Mouse (Mus musculus) layer of hippocampus, postnatal 14 days (tissue): ENCODE data around the gene Atp2b4. TPM values are rescaled to one million over a fixed set of nuclear protein-coding genes. Genes with fewer than 3 reads are reported as not detected.
A peak's percentile ranks its signal among the peaks of the same experiment; 100 is the strongest.

Experiments used
- DNase-seq, 2 experiments: peaks; one replicate each; pipeline ENCODE4 v3.0.0; 2021 to 2022; ENCODE audit warnings: low spot score in 2 of 2, mixed read lengths in 1 of 2
- total RNA-seq, 2 experiments: library from RNA; stranded (reverse); gene quantifications; 2 replicates each; pipeline ENCODE4 v1.2.3; 2021

Gene Atp2b4
- total RNA-seq, 2 experiments from 2014 or later, result 62.9 to 67.4 TPM

DNA sequence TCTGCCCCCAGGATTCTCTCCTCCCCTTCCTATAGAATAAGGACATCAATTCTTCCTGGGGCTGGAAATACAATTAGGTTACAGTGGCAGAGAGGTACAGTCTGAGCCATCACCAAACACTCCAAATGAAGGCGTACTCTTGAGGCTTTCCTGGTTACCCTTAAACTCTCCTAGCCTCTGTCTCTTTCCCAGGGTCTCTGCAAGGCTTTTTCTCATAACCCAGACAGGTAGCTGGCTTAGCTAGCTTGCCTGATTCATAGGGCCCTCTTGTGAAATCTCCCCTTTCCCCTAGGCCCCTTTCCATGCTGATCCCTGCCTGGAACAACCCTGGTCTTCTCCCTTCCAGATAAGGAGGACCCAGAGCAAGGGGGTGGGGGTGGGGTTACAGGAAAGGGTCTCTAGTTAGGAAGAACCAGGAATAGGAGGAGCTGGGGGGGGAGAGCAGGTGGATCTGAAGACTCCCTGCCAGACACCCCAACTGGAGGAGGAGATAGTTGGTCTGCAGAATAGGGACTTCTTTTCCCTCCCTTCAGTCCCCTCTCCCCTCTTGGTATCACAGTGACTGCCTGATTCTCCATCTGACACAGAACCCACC, 1.9 kb downstream of the Atp2b4 start:
- DNase-seq, result no peak

DNA sequence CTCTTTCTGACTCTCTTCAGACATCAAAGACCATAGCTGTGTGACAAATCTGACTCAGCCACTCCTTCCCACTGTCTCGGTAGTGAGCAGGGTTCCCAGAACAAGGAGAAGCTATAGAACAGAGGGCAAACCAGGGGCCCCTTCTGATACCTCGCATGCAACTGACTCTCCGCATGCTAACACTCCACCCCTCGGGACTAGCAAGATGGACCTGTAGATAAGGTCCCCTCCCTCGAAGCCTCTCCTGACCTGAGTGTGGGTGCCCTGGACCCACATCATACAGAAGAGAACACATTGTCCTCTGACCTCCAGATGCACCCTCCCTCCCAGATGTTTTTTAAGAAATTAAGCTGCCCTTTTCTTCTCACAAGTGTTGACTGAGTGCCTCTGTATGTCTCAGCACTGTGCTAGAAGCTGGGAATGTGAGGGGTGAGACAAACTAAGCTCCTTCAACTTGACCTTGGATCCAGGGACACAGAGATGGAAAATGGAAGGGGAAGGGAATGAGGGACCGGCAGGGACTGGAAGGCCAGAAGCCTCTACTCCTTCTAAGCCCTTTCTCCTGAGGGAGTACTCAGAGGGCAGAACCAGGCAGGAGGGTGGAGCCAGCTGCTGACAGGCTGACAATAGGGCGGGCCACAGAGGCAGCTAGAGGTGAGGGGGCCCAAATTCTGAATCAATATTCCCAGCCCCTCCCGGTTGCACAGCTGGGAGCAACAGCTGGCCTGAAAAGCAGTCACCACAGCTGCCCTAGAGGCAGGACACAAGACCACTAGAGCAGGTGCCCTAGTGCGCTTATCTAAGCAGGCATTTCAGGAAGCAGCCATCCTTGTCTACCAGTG, 2.6 kb downstream of the Atp2b4 start:
- DNase-seq, result no peak

DNA sequence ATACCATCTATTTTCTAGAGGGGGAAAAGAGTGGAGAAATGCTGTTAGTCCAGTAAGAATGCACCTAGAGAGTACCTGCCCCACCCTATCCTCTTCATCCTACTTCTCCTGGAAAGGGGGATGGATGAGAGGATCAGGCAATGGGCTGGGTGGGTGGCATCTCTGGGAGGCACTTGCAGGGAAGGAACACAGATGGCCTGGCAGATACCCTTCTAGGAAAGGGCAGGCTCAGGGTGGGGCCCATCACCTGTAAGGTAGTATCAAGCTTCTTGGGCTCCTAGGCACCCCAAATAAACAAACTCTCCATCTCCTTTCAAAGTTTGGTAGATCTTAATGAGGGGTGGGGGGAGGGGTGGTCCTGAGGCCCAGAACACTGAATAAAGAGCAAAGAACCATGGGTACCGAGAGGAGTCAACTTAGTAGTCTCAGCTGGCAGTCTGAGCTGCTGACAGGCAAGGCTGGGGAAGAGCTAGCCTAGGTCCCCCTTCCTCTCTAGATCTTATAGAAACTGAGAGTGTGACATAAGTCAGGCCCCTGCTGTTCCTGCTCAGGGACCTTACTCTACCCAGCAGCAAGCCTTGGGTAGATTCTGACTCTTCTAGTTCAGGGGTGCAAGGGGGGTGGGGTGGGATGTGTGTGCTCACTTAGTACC, 3.4 kb downstream of the Atp2b4 start:
- DNase-seq, result no peak

DNA sequence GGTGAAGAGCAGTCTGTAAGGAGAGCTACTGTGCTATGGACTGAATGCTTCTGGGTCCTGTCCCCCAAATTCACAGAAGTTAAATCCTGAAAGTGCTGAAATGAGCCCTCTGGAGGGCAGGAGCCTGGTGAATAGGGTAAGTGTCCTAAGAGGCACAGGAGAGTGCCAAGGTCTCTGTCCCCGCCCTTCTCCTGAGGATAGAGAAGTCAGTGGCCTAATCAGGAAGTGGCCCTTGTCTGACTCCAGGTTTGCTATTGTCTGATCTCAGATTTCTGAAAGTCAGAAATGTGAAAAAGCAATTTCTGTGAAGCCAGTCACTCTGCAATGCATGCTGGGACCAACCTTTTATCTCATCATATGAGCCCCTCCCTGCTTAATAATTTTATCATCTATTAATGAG, 7.2 kb downstream of the Atp2b4 start:
- DNase-seq, result no peak

DNA sequence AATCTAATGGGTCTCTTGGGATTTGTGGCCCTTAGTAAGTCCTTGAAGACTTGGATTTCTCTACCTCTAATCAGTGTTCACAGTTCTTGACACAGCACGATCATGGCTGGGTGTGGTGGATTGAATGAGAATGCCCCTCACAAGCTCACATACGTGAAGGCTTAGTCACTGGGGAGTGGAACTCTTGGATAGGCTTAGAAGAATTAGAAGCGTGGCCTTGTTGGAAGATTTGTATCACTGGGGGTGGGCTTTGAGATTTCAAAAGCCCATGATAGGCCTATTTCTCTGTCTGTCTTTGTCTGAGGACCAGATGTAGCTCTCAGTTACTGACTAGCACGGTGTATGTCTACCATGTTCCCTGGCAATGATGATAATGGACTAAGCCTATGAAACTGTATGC, 10.8 kb downstream of the Atp2b4 start:
- DNase-seq, result no peak

DNA sequence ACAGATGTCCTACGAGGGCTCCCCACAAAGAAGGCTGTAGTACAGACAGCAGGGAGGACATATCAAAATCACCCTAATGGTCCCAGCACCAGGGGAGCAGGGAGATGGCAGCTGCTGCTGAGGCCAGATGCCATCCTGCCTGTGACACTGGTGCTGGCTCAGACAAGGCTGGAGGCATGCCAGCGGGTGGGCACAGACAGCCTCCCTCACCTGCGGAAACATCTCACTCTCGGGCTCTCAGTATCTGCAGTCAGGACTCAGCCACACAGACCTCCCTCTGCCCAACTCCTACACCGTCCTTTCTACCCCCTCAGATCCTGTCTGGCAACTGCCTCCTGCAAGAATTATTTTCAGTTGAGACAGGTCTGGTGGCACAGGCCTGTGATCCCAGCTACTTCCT, 12.0 kb downstream of the Atp2b4 start:
- DNase-seq, result no peak

DNA sequence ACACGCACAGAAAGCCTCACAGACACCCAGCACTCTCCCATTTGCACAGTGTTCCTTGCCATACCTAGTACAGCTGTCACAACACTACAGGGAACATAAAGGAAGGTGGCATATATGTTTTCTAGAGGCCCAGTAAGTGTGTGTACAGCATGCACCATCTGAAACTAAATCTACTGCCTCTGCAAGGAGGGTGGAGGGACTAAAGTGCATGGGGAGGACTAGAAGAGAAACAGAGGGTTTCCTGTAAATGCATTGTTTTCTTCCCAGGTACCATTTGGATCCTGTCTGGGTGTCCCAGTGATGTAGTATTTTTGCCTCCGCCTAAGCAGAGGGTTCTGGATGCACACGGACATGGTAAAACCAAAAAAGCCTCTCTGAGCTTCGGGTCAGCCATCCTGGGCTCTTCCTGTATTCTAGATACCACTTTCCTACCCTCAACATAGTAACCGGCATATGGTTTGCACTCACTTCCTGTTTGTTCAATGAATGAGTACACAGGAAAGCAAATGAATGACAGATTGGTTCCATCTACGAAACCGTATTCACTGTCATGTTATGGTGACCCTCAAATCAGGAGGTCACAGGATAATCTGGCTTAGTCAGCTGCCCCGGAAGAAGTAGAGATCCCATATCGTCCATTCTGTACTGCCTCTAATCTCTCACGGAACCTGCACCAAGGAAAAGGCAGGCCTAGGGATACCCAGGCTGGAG, 13.2 kb downstream of the Atp2b4 start:
- DNase-seq, result no peak

DNA sequence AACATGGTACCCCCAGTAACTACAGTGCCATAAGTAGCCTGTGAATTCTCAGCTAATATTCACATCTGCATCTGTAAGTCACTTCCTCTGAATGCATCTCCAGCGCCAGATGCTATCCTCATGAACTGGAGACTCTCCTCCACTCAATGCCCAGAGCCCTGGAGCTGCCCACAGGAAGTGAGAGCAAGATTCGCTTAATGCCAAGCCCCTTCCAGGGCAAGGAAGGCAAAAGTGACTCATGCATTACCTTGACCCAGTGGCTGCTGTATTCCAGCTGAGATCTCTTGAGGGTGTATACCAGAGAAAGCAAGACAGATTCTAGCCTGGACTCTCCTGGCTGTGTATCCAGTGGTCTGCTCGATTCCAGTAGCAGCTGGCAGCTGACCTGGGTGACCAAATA, 16.2 kb downstream of the Atp2b4 start:
- DNase-seq, result no peak

DNA sequence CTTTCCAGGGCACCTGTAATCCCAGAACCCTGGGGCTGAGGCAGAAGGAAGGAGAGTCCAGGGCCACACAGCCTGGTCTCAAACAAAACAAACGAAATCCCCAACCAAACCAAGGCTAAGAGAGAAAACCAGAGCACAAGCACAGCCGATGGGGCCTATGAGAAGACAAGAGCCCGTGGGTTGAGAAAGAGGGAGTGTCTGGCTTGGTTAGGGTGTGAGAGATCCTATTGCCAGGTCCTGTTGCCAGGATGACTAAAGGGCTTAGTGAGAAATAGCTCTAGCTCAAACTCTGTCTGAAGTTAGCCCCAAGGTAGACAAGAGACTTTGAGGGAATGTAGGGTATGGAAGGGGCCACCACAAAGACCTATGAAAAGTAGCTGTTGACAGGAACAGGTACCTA, 19.3 kb downstream of the Atp2b4 start:
- no peak for DNase-seq

DNA sequence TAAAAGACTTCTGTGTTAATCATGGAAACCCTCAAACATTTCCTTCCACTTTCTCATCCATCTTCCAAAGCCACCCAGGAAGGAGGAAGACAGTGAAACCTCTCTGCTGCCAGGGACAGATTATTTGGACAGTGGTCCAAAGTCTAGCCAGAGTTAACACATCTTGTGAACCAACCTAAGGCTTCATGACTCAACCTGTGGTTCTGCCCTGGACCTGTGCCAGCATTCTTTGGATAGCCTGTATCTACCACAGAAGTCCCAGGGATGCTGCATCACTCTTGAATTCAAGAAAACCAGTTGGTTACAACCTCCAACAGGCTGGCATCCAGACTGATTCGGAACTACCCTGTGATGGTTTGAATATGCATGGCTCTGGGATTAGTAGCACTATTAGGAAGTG, 21.8 kb downstream of the Atp2b4 start:
- no peak for DNase-seq

DNA sequence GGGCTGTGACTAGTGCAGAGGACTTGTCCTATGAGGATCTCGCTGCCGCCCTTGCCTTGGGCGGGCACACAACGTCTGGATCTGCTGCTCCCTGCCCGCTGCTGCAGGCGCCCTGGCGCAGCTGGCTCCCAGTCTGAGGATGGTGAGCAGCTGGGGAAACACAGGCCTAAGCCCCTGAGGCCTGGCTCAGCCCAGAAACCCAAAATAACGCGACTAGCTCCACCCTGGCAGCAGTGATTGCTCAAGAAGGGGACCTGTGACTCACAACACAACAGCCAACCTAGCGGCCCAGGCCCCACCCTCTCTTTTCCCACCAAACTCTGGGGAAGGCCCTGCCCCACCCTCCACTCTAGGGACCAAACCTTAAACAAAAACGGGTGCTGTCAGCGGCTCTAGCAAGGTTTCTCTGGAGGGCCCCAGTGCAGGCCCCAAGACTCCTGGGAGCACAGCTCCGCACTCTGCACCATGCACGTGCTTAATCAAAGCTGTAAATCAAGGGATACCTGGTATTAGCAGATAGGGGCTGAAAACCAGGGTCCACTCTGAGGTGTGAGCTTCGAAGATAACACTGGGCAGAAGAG, 23.1 kb downstream of the Atp2b4 start:
- no peak for DNase-seq

DNA sequence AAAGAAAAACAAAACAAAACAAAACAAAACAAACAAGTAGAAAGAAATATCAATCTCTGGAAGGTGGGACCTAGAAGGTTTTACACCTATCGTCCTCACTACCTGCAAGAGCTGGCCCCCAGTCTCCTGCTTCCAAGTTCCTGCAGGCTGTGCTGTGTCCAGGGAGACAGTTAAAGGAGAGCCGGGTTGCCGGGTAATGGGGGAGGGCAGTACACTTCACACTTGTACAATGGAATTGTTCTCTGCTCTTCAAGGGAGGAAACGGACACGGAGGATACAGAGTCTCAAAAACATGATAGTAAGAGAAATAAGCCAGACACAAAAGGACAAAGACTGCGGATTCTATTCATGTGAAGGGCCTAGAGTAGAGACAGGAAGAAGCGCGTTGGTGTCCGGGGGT, 28.3 kb downstream of the Atp2b4 start:
- no peak for DNase-seq

DNA sequence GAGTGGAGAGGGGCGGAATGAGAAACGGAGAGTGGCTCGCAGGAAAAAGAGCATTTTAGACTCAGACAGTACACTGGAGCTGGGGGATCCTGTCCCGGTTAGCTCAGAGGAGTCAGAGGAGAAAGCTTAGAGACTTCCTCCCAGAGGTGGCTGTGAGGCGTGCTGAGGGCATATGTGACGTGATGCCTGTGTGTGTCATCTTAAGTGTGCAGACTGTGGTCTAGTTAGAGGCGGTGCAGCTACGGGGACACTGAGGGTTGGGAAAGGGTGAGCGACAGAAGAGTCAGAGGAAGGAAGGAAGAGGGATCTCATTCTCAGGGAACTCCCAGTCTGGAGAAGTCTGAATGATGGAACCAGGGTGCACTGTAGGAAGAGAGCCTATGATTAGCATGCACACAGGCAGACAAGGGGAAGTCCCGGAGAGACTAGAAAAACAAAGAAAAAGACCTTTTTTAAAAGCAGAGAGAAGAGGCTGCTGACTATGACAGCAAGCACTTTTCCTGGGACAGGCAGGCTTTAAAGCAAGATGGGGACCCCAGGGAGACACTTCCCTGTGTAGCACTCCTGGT, 28.9 kb downstream of the Atp2b4 start:
- DNase-seq, result no peak

DNA sequence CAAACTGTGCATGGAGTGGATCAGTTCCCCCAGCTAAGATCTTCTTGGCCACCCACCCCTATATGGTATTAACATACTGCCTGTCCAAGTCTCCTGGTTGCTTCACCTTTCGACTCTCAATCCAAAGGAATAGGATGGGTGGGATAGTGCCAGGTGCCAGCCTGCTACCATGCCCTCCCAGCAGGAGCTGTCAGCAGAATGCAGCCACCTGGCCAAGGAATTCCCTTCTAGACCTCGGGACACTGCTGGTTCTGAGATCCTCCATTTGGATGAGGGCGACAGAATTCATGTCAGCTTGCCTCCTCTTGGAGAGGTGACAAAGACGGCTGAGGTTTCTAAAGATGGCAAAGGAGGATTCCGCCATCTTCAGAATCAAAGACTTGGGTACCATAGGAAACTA, 32.8 kb downstream of the Atp2b4 start:
- no peak for DNase-seq

DNA sequence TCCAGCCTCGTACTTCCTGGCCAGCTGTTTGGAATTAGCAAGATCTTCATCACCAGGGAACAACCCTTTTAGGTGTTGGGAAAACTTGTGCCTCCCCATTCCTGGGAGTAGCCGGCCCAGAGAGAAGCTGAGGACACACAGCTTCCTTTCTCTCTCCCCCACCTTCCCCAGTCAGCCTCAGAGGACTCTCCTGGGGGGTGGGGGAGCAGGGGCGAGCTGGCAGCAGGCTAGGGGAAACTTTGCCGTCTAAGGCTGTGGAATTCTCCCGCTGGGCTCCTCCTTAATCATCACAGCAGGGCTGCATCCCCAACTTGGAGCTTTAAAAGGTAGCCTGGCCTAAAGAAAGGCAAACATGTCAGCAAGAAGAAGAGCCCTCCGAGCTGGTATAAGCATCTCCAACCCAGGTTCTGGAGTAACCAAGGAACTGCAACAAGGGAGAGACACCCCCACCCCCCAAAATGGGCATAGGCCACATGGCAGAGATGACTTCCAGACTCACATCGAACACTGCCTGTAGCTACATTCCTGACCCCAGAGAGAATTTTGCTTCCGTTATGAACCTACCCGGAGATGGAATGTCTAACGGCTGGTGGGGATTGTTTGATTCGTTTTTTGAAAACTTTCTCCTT, 33.8 kb downstream of the Atp2b4 start:
- DNase-seq, result no peak

DNA sequence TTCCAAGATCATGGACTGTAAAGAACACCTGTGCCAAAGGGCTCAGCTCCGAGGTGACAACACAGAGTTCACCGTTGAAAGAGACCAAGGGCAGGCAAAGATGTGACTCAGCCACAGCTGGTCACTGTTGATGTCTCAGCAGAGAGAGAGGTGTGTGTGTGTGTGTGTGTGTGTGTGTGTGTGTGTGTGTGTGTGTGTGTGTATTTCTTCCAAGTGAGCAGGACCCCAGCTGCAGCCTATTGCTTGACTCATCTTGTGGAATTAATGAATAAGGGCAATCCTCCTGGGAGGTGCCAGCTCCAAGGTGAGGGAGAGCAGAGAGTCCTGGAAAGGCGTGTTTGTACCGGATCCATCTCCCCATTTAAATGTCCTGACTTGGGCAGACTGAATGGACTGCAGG, 35.5 kb downstream of the Atp2b4 start:
- no peak for DNase-seq

DNA sequence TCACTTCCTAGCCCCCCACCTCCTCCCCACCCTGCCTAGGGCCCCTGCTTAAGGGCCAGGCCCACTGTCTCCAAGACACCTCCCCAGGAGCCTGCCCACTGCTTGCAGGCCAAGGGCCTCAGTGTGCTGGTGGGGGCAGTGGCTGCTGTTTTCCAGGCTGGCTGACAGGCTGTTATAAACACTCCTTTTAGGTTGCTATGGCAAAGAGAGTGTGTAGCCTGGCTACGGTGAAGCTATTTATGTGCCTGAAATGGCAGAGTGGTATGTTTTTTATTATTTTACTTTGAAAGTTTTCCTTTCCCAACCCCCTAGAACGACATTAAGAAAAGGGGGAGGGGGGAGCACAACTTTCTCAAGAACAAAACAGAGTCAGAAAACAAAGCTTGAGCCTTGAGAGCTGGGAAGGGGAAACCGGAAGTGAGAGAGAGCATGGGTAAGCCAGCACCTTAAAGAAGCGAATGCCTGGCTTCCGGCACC, 37.9 kb downstream of the Atp2b4 start:
- DNase-seq, result peak; percentile 36 to 62

DNA sequence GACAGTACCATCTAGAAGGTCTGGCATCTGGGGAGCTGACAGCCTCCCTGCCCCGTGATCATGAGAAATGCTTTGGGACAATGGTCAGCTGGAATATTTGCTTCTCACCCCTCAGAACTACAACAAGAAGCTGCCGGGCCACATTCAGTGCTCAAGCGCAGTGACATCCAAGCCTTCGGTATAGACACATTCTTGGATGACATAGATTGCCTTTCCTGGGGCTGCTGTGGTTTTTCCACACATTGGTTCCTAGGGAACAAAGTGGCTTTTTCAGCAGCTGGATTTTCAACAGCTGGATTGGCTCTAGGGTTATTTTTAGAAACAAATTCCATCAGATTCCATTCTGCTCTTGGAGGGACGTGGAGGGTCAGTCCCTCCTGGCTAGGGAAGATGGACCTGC, 39.6 kb downstream of the Atp2b4 start:
- DNase-seq, result no peak

DNA sequence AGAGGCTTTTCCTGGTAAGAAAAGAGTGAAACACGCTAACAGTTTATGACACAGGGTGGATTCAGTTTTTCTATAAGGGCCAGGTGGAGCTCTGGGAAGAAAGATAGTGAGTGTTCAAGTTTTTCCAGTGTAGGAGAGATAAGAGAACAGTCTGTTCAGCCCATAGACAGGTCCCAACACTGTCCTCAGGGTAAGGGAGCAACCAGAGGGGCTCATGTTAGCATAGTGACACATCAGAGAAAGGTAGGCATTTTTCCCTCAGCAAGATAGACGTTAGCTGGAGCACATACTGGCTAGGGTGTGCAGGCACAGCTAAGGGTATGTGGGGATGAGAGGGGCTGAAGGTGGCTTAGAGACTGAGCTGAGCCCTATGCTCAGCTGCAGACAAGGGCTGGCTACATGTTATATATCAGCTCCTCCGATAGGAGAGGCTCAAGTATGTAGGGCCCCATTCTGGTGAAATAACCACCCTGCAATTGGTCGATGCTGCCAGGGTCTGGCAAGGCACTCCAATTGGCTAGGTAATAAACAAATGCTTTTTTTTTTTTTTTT, 46.4 kb downstream of the Atp2b4 start:
- no peak for DNase-seq

DNA sequence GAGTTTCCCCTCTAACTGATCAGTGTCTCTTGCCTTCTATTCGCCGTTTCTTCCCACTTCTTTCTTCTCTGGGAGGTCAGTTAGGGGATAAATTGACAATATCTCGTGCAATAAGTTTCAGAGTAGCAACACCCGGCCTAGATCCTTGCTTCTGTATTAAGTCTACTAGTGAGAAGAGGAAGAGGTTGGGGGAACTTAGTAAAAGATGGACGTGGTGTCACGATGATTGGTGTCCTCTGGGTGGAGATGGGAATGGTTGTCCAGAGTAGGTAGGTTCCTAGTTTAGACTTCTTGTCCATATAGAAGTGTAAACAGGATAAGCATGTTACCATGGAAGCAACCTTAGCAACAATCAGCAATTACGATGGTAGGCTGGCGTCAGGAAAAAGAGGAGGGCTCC, 47.5 kb downstream of the Atp2b4 start:
- DNase-seq, result no peak
